Mouse (Mus musculus): Measurements from ENCODE around the gene Olfr866. TPM values are rescaled to one million over a fixed set of nuclear protein-coding genes. Genes with fewer than 3 reads are reported as not detected.

Olfr866 gene
- not detected for polyA plus RNA-seq (2017; shearing (Covaris generic))

GRCm38 (mm10) chr9:20027935-20028334 is at the start of gene Olfr866:
Gene Olfr866, minus strand, starts transcription at chr9:20028035.

GRCm38 (mm10) chr9:20057462-20057861 is 29.6 kb upstream of the Olfr866 start, which contains the start of gene Olfr867:
Gene Olfr867, minus strand, starts transcription at chr9:20057562.

Other genes starting within 250 kb of the Olfr866 start
- not detected for gene Olfr58, start 247.8 kb downstream of the Olfr866 start, polyA plus RNA-seq (2017; shearing (Covaris generic))
- not detected for gene Olfr859, start 223.1 kb downstream of the Olfr866 start, polyA plus RNA-seq (2017; shearing (Covaris generic))
- gene Olfr860, start 178.3 kb downstream of the Olfr866 start, polyA plus RNA-seq (2017; shearing (Covaris generic)), result not detected
- gene Olfr862, start 140.0 kb downstream of the Olfr866 start, polyA plus RNA-seq (2017; shearing (Covaris generic)), result not detected
- 1.1 TPM for gene Olfr77, start 111.2 kb downstream of the Olfr866 start, polyA plus RNA-seq (2017; shearing (Covaris generic))
- gene Olfr867, start 29.5 kb upstream of the Olfr866 start, polyA plus RNA-seq (2017; shearing (Covaris generic)), result not detected
- not detected for gene Olfr868, start 70.6 kb upstream of the Olfr866 start, polyA plus RNA-seq (2017; shearing (Covaris generic))
- not detected for gene Olfr869, start 101.0 kb upstream of the Olfr866 start, polyA plus RNA-seq (2017; shearing (Covaris generic))
- gene Olfr870, start 146.0 kb upstream of the Olfr866 start, polyA plus RNA-seq (2017; shearing (Covaris generic)), result not detected
- gene Olfr871, start 184.2 kb upstream of the Olfr866 start, polyA plus RNA-seq (2017; shearing (Covaris generic)), result not detected
- gene Olfr872, start 209.1 kb upstream of the Olfr866 start, polyA plus RNA-seq (2017; shearing (Covaris generic)), result not detected